ENCODE assay signal across 32 mouse cellular contexts in genomic region chr5:72427556-72427955, GRCm38 (mm10).
A peak's percentile ranks its signal among the peaks of the same experiment; 100 is the strongest.
DNase-seq lines count a peak whose midpoint lies in the region; ATAC-seq and TF ChIP-seq lines count a peak whose summit lies in the region.
"Had no signal": no experiment of that assay in that cellular context is flagged by ENCODE, and none has a peak within 500 bp of the region (broad histone marks: within the 10 kb centered on the region; RNA-seq: fewer than 3 reads in every experiment).

No protein-coding gene starts in this region.

- TF ChIP-seq EP300 in lung, postnatal 0 days (IDR thresholded peaks at IDR 0.05): no peak

- H3K4me2 ChIP-seq in lung, postnatal 0 days (replicated peaks; ENCODE audit: low read depth, low read length): no peak overlapping the region
- H3K4me2 ChIP-seq: embryonic facial prominence, embryonic 13.5 days; forebrain, embryonic 13.5 days; heart, embryonic 11.5 days; hindbrain, embryonic 13.5 days; intestine, embryonic 15.5 days had no signal

- no peaks in the 10 kb centered on the region for H3K27me3 ChIP-seq in lung, postnatal 0 days (replicated peaks; ENCODE audit: insufficient read depth, low read length)
- H3K27me3 ChIP-seq: CH12.LX; embryonic facial prominence, embryonic 13.5 days; forebrain, embryonic 13.5 days; hindbrain, embryonic 13.5 days; intestine, embryonic 15.5 days had no signal

- no peak overlapping the region for H3K27ac ChIP-seq in lung, postnatal 0 days (ENCODE audit: low read length)
- H3K27ac ChIP-seq: embryonic facial prominence, embryonic 10.5 days; embryonic facial prominence, embryonic 13.5 days; forebrain, embryonic 10.5 days; forebrain, embryonic 13.5 days; hindbrain, embryonic 10.5 days; hindbrain, embryonic 13.5 days; intestine, embryonic 15.5 days had no signal

- no peak overlapping the region for H3K9ac ChIP-seq in lung, postnatal 0 days (replicated peaks; ENCODE audit: low read depth)
- H3K9ac ChIP-seq: embryonic facial prominence, embryonic 13.5 days; forebrain, embryonic 13.5 days; hindbrain, embryonic 13.5 days; intestine, embryonic 15.5 days had no signal

- H3K4me1 ChIP-seq in lung, postnatal 0 days (ENCODE audit: insufficient read depth, low read depth, low read length): no peaks in the 10 kb centered on the region
- H3K4me1 ChIP-seq: embryonic facial prominence, embryonic 10.5 days; embryonic facial prominence, embryonic 13.5 days; forebrain, embryonic 10.5 days; forebrain, embryonic 13.5 days; hindbrain, embryonic 10.5 days; hindbrain, embryonic 13.5 days; intestine, embryonic 15.5 days had no signal

- no peaks in the 10 kb centered on the region for H3K36me3 ChIP-seq in lung, postnatal 0 days (ENCODE audit: insufficient read depth, low read length)
- H3K36me3 ChIP-seq: embryonic facial prominence, embryonic 10.5 days; embryonic facial prominence, embryonic 13.5 days; forebrain, embryonic 10.5 days; G1E; hindbrain, embryonic 10.5 days; hindbrain, embryonic 13.5 days; intestine, embryonic 15.5 days had no signal

- TF ChIP-seq CTCF in lung, postnatal 0 days (IDR thresholded peaks at IDR 0.05): no peak

- ATAC-seq in lung, postnatal 0 days: no peak
- ATAC-seq: forebrain, embryonic 13.5 days; forebrain, embryonic 16.5 days; hindbrain, embryonic 16.5 days; intestine, embryonic 15.5 days had no signal

- WGBS in lung, postnatal 0 days: 84% methylated on average over 4 of the region's 4 CpGs

- no peak overlapping the region for H3K4me3 ChIP-seq in lung, postnatal 0 days (ENCODE audit: low read depth, low read length)
- H3K4me3 ChIP-seq: embryonic facial prominence, embryonic 10.5 days; embryonic facial prominence, embryonic 13.5 days; erythroblast, embryonic 14.5 days; forebrain, embryonic 10.5 days; forebrain, embryonic 13.5 days; hindbrain, embryonic 10.5 days; hindbrain, embryonic 13.5 days; intestine, embryonic 15.5 days had no signal

- no peaks in the 10 kb centered on the region for H3K9me3 ChIP-seq in lung, postnatal 0 days (ENCODE audit: low read length)
- H3K9me3 ChIP-seq: embryonic facial prominence, embryonic 10.5 days; embryonic facial prominence, embryonic 13.5 days; forebrain, embryonic 10.5 days; forebrain, embryonic 13.5 days; G1E; hindbrain, embryonic 10.5 days; hindbrain, embryonic 13.5 days; intestine, embryonic 15.5 days had no signal

- DNase-seq in lung, postnatal 0 days (ENCODE audit: low spot score): peak; percentile 15
- DNase-seq in lung, postnatal 10 days: no peak
- DNase-seq in 416B (ENCODE audit: low read depth): peak; percentile 67
- DNase-seq in NIH3T3 (ENCODE audit: low read depth): peak; percentile 33
- DNase-seq in spleen, postnatal 4 days (ENCODE audit: low spot score in 2 of 2): no peak
- DNase-seq in adipocyte (ENCODE audit: low spot score): no peak
- DNase-seq: adrenal gland, adult 8-10 months; adrenal gland, postnatal 25 days; B cell, adult 2 months; cerebellum, adult 11-12 months; cerebellum, adult 8-10 months; cerebellum, postnatal 10 days; cerebellum, postnatal 36 days; embryo, embryonic 11 days; gastrocnemius, postnatal 10 days; heart, adult 18-20 months; heart, postnatal 10 days; heart, postnatal 36 days; kidney, adult 11 months had no signal

Comparison
In these comparisons a context has a peak if more than half of its experiments do, and no peak if none do; other contexts are left out.
1. DNase-seq: peak in lung, postnatal 0 days (single experiment), 416B (single experiment) and NIH3T3 (single experiment); none in lung, postnatal 10 days (single experiment), spleen, postnatal 4 days (0 of 2) and adipocyte (single experiment).